Mouse (Mus musculus) testis, postnatal 10 days (tissue): ENCODE data around the gene Cacna1c.

Experiments
- DNase-seq: peaks from one replicate; pipeline ENCODE4 v3.0.0; 2021; ENCODE audit warnings: low spot score

Gene Cacna1c

DNA sequence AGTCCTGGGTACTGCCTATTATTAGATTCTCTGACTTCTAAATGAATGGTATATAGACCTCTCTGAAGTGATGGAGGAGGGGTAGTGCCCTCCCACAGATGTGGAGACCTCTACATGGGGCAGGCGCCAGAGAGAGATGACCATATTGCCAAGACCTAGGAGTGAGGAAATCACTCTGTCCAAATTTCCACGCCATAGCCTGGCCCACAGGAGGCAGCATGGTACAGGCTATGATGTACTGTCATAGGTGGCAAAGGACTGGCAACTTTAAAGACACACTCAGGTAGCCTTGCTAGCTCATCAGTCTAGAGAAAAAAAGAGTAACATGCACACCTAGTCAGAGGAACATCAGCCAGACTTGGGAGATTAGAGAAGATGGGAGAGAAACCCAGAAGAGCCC lies 347.6 kb downstream of the Cacna1c start:
- no peak for DNase-seq

DNA sequence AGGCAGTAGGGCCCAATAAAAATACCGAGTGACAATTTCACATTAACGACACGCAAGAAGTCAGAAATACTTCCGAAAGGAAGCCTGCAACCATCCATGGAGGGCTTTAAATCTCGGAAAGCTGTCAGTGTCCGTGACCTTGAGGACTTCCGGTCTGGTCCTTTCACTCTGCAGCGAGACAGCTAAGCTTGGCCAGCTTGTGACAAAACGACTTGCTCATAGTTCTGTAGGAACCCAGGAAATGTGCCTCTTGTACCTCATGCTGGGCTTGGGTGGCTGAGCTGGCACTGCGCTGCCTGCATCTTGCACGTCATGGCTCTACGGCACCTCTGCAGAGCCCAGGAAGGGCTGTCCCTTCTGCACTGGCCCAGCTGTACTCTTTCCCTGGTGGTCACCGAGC lies 348.5 kb downstream of the Cacna1c start:
- DNase-seq: no peak

DNA sequence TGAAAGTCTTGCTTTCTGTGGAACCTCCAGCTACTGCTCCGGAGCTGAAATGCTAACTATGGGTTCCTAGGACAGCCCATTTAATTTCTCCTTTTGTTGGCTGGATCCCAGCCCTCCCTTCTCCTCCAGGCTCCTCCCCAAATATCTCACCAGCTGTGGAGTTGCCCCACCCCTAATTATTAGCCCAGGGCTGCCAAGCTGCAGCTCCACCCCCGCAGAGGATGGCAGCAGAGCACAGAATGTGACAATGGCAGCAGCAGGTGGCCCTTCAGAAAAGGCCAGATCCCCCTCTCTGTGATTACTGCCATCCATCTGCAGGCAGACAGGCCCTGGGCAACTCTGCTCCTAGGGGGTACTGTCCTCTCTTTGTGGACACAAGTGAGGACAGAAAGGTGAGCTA lies 350.4 kb downstream of the Cacna1c start:
- DNase-seq: no peak

DNA sequence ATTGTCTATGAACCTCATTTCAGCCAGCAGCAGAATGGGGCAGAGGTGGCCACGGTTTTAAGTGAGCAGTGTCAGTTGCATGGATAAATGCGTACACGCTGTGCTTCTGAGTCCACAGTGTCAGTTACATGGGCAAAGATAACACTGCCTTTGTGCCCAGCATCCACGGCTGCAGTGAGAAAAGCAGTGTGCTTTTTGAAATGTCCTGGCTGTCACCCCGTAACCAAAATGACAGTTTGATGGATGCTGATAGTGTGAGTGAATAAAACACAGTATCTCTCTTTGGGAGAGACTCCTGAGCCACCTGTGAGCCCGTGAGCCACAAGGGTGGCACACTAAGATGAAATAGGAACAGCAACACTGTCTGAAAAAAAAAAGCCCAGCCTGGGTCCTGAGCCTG lies 351.0 kb downstream of the Cacna1c start:
- DNase-seq: no peak

DNA sequence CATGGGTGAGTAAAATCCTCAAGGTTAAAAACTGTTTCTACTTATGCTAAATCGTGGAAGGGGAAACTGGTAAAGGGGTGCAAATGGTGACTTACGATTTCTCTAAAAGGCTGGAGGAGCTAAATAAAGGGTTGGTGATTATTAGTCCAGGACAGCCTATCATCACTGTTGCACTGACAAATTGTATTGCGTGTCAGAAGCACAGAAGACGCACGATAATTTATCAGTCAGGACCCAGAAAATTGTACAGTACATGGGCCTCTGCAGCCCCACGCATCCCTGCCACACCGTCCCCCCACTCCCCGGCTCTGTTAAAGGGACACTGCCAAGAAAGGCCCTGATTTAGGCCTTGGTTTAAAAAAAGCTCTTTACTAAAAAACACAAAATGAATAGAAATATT lies 352.7 kb downstream of the Cacna1c start:
- no peak for DNase-seq

DNA sequence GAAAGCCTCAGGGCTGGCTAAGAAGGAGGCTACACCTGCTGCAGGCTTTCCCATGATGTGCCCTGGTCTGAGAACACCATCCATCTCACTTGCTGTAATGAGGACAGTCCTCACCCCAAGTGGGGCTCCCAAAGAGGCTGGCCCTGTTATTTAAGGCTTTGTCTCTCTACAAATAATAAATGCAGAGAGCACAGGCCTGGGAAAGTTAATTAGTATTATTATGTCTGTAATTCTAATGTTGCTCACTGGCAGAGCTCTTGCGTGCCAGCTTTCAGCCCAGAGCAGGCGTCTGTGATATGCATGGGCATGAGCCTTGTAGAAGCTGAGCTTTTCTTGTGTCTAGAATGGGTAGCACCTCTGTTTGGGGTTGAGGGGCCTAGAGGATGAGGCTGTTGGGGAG lies 354.3 kb downstream of the Cacna1c start:
- DNase-seq: no peak

DNA sequence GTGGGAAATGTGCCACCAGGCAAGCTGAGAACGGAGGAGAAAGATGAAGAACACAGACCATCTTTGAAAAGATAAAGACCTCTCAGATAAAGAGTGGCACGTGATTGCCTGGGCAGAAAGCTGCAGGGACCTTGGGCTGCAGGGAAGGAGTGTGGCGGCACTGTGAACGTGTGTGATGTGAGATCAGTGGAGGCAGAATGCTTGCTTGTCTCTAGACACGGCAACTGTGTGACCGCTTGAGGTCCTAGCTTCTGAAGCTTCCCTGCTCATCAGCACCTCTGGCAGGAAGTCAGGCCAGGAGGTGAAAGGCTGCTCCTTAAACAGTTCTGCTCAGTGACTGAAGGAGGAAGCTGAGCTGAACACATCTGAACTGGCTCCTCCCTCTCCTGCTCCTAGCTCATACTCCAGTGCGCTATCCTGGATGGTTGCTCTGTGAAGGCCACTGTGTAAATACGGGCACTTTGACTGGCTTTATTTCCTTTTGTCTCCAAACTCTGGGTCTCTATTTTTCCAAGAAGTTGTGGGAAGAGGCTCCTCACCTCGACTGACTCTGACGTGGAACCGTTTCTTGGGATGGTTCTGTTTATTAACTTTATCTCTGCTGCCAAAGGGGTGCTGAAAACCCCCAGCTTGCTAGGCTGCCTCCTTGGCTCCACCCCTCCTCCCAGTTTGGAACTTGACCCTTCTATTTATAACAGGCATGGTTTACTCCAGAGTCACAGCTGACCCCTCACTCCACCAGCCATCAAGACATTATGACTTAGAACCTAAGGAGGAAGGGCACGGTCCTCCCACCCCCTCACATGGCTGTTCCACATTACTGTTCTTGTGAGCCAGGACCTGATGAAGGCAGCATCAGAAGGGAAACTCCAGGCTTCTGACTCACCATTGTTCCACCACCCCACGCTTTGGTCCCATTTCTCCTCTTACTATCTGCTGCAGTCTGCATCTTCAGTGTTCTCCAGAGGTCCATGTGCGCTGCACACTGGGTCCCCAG lies 357.0 kb downstream of the Cacna1c start:
- DNase-seq: no peak

DNA sequence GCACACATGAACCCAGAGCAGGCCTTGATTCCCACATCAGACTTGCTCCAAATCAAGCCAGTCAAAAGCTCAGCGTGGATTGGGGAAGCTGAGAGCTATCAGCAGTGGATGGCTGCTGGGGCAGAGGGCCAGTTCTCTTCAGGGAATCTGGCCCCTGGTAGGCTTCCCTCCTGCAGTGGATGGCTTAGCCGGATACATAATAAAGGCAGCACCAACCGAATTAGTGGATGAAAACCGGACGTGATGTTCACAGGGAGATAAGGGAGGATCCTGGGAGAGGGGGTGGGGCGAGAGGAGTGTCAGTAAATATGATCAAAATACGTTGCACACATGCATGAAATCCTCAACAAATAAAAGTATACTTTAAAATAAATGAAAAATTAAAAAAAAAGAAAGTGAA lies 359.5 kb downstream of the Cacna1c start:
- DNase-seq: no peak

DNA sequence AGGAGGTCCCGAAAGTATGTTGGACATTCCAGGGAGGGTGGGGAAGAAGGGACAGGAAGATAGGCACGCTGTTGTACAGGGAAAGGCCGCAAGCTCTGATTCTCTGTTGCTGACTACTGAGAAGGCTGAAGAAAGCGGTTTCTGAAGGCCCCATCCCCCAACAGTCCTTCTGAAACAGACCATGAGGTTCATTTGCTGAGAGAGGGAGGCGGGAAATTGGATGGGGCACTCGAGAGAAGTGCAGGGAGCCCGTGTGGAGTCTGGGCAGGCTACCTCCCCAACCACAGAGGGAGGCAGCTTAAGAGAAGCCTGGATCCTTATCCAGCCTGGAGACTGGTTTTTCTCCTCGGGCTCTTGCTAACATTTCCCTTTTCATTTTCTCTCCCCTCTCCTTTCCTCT lies 362.2 kb downstream of the Cacna1c start:
- no peak for DNase-seq

DNA sequence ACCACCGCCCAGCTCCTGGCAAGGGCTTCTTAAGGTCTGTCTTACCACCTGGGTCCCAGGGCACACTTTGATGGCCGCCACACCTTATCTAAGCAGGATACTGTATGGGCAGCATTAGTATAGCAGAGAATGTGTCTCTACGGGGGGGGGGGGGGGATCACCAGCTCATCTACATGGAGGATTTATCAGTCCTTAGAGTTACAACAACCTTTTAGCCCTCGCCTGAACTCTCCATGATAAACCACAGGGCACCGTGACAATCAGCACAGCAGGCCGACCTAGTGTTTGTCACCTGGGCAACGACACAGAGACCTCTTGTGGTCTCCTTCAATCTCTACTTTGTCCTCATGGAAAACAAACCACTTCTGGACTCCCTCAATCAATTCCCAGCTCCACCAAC lies 363.2 kb downstream of the Cacna1c start:
- no peak for DNase-seq

DNA sequence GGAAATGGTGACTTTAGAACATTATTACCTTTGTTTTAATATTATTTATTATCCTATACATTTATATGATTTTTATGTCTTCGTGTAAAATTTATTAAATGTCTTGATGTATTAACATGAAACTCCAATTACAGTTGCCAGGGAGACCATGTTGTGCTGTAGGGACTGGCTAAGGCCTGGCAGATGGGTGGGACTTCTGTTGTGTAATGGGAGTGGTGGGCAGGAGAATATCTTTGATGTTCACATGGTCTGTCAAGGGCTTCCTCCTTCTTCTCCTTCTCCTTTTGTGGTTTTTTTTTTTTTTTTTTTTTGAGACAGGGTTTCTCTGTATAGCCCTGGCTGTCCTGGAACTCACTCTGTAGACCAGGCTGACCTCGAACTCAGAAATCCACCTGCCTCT lies 363.6 kb downstream of the Cacna1c start:
- no peak for DNase-seq

DNA sequence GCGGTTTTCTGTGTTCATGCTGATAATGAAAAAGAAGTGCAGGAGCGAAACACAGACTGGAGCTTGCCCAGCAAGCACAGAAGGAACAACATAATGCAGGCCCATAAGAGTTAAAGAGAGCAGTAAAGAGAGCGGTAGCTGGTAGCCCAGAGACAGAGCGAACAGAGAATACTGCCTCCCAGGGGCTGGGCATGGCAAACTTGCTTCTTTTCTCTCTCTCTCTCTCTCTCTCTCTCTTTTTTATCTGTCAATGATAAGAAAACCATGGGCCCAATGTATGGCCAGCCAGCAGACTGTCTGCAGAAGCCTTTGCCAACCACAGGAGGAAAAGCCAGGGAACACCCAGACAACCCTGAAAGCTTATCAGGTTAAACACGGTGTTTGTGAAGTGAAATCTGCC lies 365.4 kb downstream of the Cacna1c start:
- no peak for DNase-seq

DNA sequence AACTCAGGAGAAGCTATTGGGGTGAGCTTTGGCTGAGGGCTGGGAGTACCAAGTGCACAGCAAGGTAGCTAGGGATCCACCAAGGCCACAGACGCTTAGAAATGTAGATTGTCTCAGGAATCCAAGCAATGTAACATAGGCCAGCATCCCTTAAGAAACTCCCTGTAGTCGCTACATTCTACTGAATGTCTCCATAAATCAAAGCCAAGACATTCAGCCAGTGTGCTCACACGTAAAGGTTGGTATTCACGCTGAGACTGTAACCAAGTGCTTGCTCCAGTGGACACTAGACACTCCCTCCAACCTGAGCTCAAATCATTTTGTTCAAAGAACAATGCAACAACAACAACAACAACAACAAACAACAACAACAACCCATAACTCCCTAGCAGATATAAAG lies 368.0 kb downstream of the Cacna1c start:
- no peak for DNase-seq

DNA sequence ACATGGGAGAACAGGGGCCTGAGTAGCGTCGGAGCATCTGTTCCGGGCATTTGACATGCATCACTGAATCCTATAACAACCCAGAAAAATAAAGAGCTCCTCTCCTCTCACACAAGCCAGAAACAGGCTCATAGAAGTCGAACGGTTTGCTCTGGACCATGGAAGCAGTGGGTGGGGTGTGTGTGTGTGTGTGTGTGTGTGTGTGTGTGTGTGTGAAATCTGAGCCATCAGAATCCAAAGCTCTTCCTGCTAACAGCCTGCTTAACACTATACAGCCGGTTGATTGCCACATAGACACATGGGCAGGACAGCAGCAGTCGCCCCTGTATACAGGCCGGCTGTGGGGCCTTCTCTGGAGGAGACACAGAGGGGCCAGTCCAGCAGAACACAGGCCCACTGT lies 368.7 kb downstream of the Cacna1c start:
- no peak for DNase-seq

DNA sequence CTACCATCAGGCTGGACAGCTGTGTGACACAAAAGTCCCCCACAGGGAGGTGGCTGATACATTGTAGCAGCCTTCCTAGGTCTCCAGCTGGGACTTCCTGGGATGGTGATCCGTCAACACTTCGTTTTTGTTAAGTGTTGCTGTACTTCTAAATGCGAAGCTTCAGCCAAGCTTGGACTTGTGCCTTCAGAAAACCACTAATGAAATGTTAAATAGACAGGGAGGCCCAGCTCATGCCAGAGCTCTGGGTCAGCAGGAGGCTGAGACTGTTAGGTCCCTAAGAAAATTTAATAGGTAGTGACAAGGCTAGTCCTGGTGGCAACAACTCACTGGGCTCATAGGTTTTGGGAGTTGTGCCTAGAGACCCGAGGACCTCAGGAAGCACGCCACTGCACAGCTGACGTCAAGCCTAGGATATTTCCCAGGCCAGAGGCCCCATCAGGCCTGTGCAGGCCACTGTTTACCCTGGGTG lies 370.8 kb downstream of the Cacna1c start:
- DNase-seq: no peak

DNA sequence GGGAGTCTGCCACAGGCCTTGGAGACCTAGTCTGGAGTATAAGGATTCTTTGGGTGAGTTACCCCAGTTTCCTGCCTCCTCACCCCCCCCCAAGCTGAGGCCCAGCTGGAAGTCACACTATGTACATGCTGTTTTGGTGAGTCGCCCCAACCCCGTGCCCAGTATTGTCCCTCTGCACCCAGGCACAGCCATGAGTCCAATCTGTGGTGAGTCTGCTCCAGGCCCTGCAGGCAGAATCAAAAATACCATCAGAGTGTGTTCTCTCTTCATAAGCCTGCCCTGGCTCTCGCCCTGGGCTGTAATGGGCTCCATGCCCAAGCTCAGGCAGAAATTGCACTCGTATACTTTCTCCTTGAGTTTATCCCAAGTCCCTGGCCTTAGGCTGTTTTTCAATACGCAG lies 374.7 kb downstream of the Cacna1c start:
- no peak for DNase-seq

DNA sequence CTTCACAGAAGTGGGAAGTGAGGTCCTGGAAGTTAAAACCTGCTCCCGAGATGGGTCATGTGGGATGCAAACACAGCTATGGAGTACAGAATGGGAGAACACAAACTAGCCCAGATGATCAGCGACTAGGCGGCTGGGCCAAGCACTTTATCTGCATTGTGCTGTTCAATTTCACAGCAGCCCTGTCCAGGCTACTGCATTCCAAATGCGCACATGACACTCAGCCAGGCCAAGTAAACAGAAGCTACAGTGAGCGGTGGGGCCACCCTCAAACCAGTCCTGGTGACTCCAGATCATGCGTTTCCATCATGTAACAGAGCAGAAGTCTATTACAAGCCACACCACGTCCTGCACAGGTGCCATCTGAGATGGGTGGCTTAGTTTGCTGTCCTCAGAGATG lies 376.6 kb downstream of the Cacna1c start:
- DNase-seq: no peak

DNA sequence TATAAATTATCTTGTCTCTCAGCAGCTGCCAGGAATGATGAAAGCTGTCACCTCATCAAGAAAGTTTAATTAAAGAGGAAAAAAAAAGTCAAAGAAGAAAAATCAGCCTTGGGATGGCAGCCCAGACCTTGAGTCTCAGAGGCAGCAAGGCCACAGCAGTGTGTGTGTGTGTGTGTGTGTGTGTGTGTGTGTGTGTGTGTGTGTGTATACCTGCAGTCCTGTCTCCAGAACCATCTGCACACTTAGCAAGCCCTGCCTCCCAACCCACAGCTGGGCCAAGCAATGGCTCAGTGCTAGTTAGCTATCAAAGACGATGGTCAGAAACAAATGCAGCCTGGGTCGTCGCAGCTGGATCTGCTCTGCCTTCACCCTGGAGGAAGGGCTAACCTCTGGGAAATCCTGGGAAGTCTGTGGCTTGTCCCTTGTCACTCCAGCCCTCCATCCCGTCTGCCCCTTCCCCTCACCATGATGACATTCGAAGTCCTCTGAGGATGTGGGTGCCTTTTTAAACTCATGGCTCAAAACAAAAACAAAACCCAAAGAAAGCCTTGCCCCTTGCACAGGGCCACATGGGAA lies 378.2 kb downstream of the Cacna1c start:
- DNase-seq: no peak

DNA sequence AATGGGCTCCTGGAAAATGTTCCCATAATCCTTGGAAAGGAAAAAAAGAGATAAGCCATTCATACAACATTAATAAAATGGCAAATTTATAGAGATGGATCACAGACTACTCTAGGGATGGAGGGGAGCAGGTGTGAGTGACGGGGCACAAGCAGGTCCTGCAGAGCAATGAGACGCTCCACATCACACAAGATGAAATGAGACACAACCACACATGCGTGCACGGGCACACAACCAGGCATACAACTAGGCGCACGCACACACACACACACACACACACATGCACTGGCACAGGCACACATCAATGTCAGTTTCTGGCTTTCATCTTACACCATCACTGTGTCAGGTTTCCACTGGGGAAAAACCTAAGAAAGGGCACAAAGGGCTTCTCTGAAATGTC lies 380.0 kb downstream of the Cacna1c start:
- no peak for DNase-seq

DNA sequence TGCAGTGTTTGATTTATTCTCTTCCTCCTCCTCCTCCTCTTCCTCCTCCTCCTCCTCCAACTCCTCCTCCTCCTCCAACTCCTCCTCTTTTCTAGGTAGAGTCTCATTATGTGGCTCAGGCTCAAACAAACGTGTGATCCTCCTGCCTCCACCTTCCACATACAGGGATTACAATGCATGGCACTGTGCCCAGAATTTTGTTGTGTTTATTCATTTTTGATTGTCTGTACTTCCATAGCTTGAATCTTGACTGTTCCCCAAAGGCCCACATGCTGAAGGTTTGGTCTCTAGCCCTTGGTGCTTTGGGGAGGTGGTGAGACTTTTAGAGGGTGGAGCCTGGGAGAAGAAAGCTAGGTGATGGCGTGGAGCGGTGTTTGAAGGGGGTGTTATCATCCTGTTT lies 383.7 kb downstream of the Cacna1c start:
- no peak for DNase-seq

DNA sequence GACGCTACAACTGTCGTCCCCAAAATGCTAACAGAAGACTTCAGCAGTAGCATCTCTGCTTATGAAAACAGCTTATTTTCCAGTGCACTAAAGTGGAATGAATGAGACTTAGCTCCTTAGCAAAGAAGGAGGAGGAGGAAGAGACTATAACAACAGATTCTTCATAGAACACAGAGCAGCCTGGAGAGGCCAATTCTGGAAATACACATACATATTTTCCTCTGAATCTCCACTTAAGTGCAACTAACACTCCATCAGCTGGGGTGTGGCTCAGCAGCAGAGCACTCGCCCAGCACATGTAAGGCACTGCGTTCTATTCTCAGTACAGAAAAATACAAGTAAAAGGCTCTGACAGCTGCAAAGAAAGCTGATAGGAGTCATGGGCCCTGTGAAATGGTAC lies 384.2 kb downstream of the Cacna1c start:
- no peak for DNase-seq

DNA sequence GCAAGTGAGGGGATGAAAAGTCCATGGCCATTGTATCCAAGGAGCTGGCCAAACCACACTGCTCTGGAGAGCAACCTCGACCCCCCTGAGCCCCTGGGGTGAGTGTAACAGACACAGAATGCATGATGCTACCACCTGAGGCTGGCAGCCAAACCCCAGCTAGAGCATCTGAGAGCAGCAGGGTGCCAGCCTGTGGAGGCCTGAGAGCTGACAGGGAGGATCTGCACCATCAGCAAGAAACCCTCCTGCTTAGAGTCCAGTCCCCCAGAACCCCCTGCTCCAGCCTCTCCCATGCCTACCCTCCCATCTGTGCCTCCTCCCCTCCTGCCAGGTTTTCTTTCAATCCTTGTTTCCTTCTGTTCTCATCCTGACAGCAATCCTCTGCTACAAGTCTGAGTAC lies 385.4 kb downstream of the Cacna1c start:
- no peak for DNase-seq

DNA sequence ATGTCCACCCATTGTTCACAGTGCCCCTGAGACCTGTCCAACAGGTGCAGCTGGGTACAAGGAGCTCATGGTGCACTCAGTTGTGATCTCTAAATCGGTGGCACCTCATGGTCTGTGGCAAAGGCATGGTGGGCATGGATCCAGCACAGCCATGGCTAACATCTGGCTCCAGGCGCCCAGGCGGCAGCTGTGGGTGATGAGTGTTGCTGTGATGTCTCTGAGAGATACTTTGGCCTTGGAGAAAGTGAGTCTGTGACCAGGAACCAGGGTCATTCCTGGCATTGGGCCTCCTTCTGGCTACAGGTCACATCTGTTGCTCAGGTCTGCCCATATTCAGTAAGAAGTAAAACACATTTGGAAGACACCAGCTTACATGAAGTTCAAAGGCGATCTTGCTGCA lies 391.1 kb downstream of the Cacna1c start:
- no peak for DNase-seq

DNA sequence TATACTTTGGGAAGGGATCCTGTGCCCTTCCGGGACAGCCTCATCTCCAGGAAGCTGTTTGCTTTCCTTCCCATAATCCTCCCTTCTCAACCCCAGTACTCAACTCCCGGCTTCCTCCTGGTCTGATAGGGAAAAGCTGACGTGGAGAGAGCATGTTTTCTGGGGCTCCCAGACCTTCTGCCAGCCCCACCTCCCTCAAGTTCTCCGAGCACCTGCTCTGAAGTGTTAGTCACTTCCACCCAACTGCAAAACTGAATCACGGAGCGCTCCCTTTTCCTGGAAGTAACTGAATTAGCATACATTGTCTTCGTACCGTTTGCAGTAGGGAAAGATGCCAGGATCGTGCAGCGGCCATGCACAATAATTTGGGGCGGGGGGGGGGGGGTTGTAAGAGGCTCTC lies 393.9 kb downstream of the Cacna1c start:
- DNase-seq: no peak
